Mouse (Mus musculus): ENCODE data around the gene Tead4. TPM values are rescaled to one million over a fixed set of nuclear protein-coding genes. Genes with fewer than 3 reads are reported as not detected.

Tead4 gene
- polyA plus RNA-seq, 1 experiment, result 70.9 TPM

DNA sequence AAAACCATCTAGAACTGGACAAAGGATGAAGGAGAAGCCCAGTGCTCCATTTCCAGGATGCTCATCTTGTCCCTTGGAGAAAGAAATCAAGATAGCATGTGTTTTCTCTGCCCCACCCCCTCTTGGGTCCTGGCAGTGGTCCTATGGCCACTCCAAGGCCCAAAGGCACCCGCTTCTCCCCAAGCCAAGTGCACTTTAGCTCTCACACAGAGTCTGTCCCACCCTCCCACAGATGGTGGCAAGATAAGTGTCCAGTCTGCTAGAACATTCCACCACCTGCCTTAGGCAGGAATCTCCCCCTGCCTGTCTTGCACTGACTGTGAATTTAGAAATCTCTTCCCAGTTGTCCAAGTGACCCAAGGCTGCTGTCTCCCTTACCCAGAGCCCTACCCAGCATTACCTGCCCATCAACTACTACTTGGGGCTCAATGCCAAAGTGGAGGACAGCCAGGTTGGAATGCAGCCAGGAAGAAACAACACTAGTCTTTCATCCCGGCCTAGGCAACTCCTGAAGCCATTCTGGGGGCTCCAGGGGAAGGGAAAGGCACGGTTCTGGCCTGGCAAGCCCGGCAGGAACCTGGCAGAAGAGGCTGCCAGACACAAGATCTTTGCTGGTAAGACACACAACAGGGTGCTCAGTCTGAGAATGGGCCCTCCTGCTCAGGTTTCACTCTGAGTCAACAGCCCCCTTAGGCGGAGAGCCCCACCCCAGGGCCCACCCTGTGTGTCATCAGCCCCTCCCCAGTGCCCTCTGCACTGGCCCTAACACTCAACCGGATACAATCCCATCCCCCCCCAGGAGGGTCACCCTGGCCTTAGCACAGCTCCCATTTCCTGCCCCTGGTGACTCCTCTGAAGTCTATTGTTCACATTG lies 4.5 kb downstream of the Tead4 start:
- Histone ChIP-seq H3K36me3 (ENCODE audit: control insufficient read depth, insufficient read depth) (peaks cover 5% of the 10 kb centered on the region), H3K4me3 (peak overlapping the region; percentile 85), H3ac (ENCODE audit: control insufficient read depth, insufficient read length) (no peak overlapping the region), H3K27me3 (ENCODE audit: control insufficient read depth, insufficient read depth, insufficient read length) (no peaks in the 10 kb centered on the region), H3K4me2 (ENCODE audit: low read depth) (peak overlapping the region; percentile 89), H3K79me2 (ENCODE audit: control insufficient read depth, insufficient read depth) (peaks cover 84% of the 10 kb centered on the region)
- no peak for TF ChIP-seq TCF12 (IDR thresholded peaks at IDR 0.05; ENCODE audit: insufficient read depth, poor library complexity, severe bottlenecking)
- no peak for TF ChIP-seq USF1 (IDR thresholded peaks at IDR 0.05; ENCODE audit: low read depth)
- no peak for TF ChIP-seq SRF (IDR thresholded peaks at IDR 0.05; ENCODE audit: control insufficient read depth, insufficient read length, low read depth)
- no peak for TF ChIP-seq REST (IDR thresholded peaks at IDR 0.05; ENCODE audit: insufficient read depth, insufficient read length)
- TF ChIP-seq MYOG (IDR thresholded peaks at IDR 0.05; ENCODE audit: control insufficient read depth in 1 of 3, insufficient read depth in 1 of 3, insufficient read length in 2 of 3, low read depth in 2 of 3), result peak in 2 of 3 experiments; percentile 31 to 78
- peak; percentile 33 for TF ChIP-seq POLR2A (IDR thresholded peaks at IDR 0.05; ENCODE audit: insufficient read length, low read depth)
- TF ChIP-seq TCF3 (IDR thresholded peaks at IDR 0.05; ENCODE audit: insufficient read length, low read depth), result no peak
- TF ChIP-seq MYOD1 (IDR thresholded peaks at IDR 0.05; ENCODE audit: control insufficient read depth in 1 of 3, insufficient read length in 2 of 3, low read depth in 2 of 3), result peak in 2 of 3 experiments; percentile 26 to 75
- TF ChIP-seq MAX (IDR thresholded peaks at IDR 0.05; ENCODE audit: low read depth), result no peak
- TF ChIP-seq E2F4 (IDR thresholded peaks at IDR 0.05; ENCODE audit: insufficient read depth), result no peak
- peak; percentile 70 for TF ChIP-seq POLR2AphosphoS2 (IDR thresholded peaks at IDR 0.05; ENCODE audit: insufficient read length, low read depth)
- TF ChIP-seq CEBPB (IDR thresholded peaks at IDR 0.05; ENCODE audit: insufficient read depth, poor library complexity, severe bottlenecking), result no peak

DNA sequence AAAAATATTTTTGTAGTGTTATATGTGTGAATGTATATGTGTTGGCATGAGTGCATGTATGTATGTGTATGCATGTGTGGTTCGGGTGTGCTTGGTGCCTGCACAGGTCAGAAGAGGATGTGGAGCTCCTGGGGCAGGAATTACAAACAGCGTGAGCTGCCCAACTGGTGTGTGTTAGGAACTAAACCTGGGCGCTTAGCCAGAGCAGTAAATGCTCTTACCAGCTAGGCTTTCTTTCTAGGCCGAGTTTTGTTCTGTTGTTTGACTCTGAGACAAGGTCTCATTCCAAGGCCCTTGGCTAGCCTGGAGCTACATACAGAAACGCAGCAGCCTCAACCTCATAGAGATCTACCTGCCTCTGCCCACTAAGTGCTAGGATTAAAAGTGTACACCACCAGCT lies 9.3 kb downstream of the Tead4 start:
- no peak overlapping the region for H3K4me3 ChIP-seq
- no peak for TF ChIP-seq POLR2A (IDR thresholded peaks at IDR 0.05; ENCODE audit: insufficient read length, low read depth)
- TF ChIP-seq POLR2AphosphoS2 (IDR thresholded peaks at IDR 0.05; ENCODE audit: insufficient read length, low read depth), result no peak
- TF ChIP-seq TCF12 (IDR thresholded peaks at IDR 0.05; ENCODE audit: insufficient read depth, poor library complexity, severe bottlenecking), result no peak
- TF ChIP-seq MYOG (IDR thresholded peaks at IDR 0.05; ENCODE audit: control insufficient read depth in 1 of 3, insufficient read depth in 1 of 3, insufficient read length in 2 of 3, low read depth in 2 of 3), result no peak
- no peak for TF ChIP-seq MAX (IDR thresholded peaks at IDR 0.05; ENCODE audit: low read depth)
- no peak for TF ChIP-seq REST (IDR thresholded peaks at IDR 0.05; ENCODE audit: insufficient read depth, insufficient read length)
- no peak for TF ChIP-seq E2F4 (IDR thresholded peaks at IDR 0.05; ENCODE audit: insufficient read depth)
- no peak for TF ChIP-seq CEBPB (IDR thresholded peaks at IDR 0.05; ENCODE audit: insufficient read depth, poor library complexity, severe bottlenecking)
- TF ChIP-seq TCF3 (IDR thresholded peaks at IDR 0.05; ENCODE audit: insufficient read length, low read depth), result no peak
- TF ChIP-seq SRF (IDR thresholded peaks at IDR 0.05; ENCODE audit: control insufficient read depth, insufficient read length, low read depth), result no peak
- TF ChIP-seq USF1 (IDR thresholded peaks at IDR 0.05; ENCODE audit: low read depth), result no peak
- TF ChIP-seq MYOD1 (IDR thresholded peaks at IDR 0.05; ENCODE audit: control insufficient read depth in 1 of 3, insufficient read length in 2 of 3, low read depth in 2 of 3), result no peak
- no peaks in the 10 kb centered on the region for H3K27me3 ChIP-seq (ENCODE audit: control insufficient read depth, insufficient read depth, insufficient read length)
- H3ac ChIP-seq (ENCODE audit: control insufficient read depth, insufficient read length), result no peak overlapping the region
- H3K4me2 ChIP-seq (ENCODE audit: low read depth), result no peak overlapping the region
- no peaks in the 10 kb centered on the region for H3K36me3 ChIP-seq (ENCODE audit: control insufficient read depth, insufficient read depth)
- H3K79me2 ChIP-seq (ENCODE audit: control insufficient read depth, insufficient read depth), result peaks cover 96% of the 10 kb centered on the region

DNA sequence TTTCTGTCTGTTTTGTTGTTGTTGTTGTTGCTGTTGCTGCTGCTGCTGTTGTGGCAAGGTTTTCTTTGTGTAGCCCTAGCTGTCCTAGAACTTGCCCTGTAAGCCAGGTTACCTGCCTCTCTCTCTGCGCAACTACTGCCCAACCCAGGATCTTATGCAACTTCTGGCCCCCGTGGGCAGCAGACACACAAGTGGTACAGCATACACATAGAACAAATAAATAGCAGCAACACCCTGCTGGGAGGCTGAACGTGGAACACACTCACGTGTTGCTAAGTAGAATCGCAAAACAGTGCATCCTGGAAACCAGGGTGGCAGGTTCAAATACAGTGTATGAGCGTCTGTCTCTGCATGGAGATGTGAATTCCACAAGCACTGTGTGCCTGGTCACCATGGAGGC lies 11.9 kb downstream of the Tead4 start:
- Histone ChIP-seq H3K79me2 (ENCODE audit: control insufficient read depth, insufficient read depth) (peaks cover 91% of the 10 kb centered on the region), H3K27me3 (ENCODE audit: control insufficient read depth, insufficient read depth, insufficient read length) (no peaks in the 10 kb centered on the region), H3K4me3 (no peak overlapping the region), H3K4me2 (ENCODE audit: low read depth) (no peak overlapping the region), H3ac (ENCODE audit: control insufficient read depth, insufficient read length) (no peak overlapping the region), H3K36me3 (ENCODE audit: control insufficient read depth, insufficient read depth) (no peaks in the 10 kb centered on the region)
- no peak for TF ChIP-seq POLR2AphosphoS2 (IDR thresholded peaks at IDR 0.05; ENCODE audit: insufficient read length, low read depth)
- no peak for TF ChIP-seq REST (IDR thresholded peaks at IDR 0.05; ENCODE audit: insufficient read depth, insufficient read length)
- no peak for TF ChIP-seq TCF12 (IDR thresholded peaks at IDR 0.05; ENCODE audit: insufficient read depth, poor library complexity, severe bottlenecking)
- no peak for TF ChIP-seq E2F4 (IDR thresholded peaks at IDR 0.05; ENCODE audit: insufficient read depth)
- TF ChIP-seq MYOG (IDR thresholded peaks at IDR 0.05; ENCODE audit: control insufficient read depth in 1 of 3, insufficient read depth in 1 of 3, insufficient read length in 2 of 3, low read depth in 2 of 3), result no peak
- TF ChIP-seq POLR2A (IDR thresholded peaks at IDR 0.05; ENCODE audit: insufficient read length, low read depth), result no peak
- no peak for TF ChIP-seq CEBPB (IDR thresholded peaks at IDR 0.05; ENCODE audit: insufficient read depth, poor library complexity, severe bottlenecking)
- TF ChIP-seq MYOD1 (IDR thresholded peaks at IDR 0.05; ENCODE audit: control insufficient read depth in 1 of 3, insufficient read length in 2 of 3, low read depth in 2 of 3), result no peak
- TF ChIP-seq USF1 (IDR thresholded peaks at IDR 0.05; ENCODE audit: low read depth), result no peak
- no peak for TF ChIP-seq SRF (IDR thresholded peaks at IDR 0.05; ENCODE audit: control insufficient read depth, insufficient read length, low read depth)
- TF ChIP-seq MAX (IDR thresholded peaks at IDR 0.05; ENCODE audit: low read depth), result no peak
- TF ChIP-seq TCF3 (IDR thresholded peaks at IDR 0.05; ENCODE audit: insufficient read length, low read depth), result no peak

DNA sequence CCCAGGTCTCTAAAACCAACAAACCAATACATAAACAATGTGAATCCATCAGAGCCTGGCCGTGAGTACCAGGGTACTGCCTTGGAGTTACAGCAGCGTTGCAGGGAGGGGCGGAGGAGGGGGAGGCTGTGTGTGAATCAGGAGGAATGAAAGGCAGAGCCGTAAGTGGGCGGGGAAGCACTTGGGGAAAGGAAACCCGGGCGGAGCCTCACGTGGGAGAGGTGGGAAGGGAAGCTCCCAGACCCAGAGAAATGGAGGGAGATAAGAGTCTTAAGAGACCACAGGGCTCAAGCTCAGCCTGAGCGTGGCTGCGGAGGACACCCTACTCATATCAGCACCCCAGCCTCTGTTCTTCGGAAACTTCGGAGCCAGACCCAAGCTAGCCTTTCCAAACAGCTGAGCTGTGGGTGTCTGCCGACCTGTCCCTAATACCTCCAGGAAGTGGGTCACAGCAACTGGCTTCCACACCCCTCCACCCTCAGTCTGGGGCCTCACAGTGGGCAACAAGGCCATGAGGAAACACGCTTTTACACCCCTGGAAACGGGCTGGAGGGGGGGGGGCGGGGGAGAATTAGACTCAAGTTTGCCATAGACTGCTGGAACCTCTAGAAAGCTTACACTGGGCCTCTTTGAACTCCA lies 14.7 kb downstream of the Tead4 start:
- peak overlapping the region; percentile 76 for H3K4me2 ChIP-seq (ENCODE audit: low read depth)
- H3K36me3 ChIP-seq (ENCODE audit: control insufficient read depth, insufficient read depth), result no peaks in the 10 kb centered on the region
- H3K4me3 ChIP-seq, result peak overlapping the region; percentile 12
- H3ac ChIP-seq (ENCODE audit: control insufficient read depth, insufficient read length), result no peak overlapping the region
- TF ChIP-seq POLR2A (IDR thresholded peaks at IDR 0.05; ENCODE audit: insufficient read length, low read depth) (peak; percentile 54), MAX (IDR thresholded peaks at IDR 0.05; ENCODE audit: low read depth) (no peak), TCF12 (IDR thresholded peaks at IDR 0.05; ENCODE audit: insufficient read depth, poor library complexity, severe bottlenecking) (peak; percentile 41), MYOD1 (IDR thresholded peaks at IDR 0.05; ENCODE audit: control insufficient read depth in 1 of 3, insufficient read length in 2 of 3, low read depth in 2 of 3) (peak in 1 of 3 experiments; percentile 85), POLR2AphosphoS2 (IDR thresholded peaks at IDR 0.05; ENCODE audit: insufficient read length, low read depth) (peak; percentile 64), MYOG (IDR thresholded peaks at IDR 0.05; ENCODE audit: control insufficient read depth in 1 of 3, insufficient read depth in 1 of 3, insufficient read length in 2 of 3, low read depth in 2 of 3) (peak in 1 of 3 experiments; percentile 85), E2F4 (IDR thresholded peaks at IDR 0.05; ENCODE audit: insufficient read depth) (no peak), USF1 (IDR thresholded peaks at IDR 0.05; ENCODE audit: low read depth) (peak; percentile 58), CEBPB (IDR thresholded peaks at IDR 0.05; ENCODE audit: insufficient read depth, poor library complexity, severe bottlenecking) (0 out of 2 replicates have a peak, but pooled peaks have one; percentile 9), REST (IDR thresholded peaks at IDR 0.05; ENCODE audit: insufficient read depth, insufficient read length) (no peak), TCF3 (IDR thresholded peaks at IDR 0.05; ENCODE audit: insufficient read length, low read depth) (no peak)
- H3K79me2 ChIP-seq (ENCODE audit: control insufficient read depth, insufficient read depth), result peaks cover 92% of the 10 kb centered on the region
- no peaks in the 10 kb centered on the region for H3K27me3 ChIP-seq (ENCODE audit: control insufficient read depth, insufficient read depth, insufficient read length)
